Mouse (Mus musculus) hindbrain, embryonic 16.5 days (tissue): ENCODE measurements around the gene Cd164l2. TPM values are rescaled to one million over a fixed set of nuclear protein-coding genes. Genes with fewer than 3 reads are reported as not detected.

Experiments
- ATAC-seq: fragments of 200-750 bp; cut with Nextera tagmentation; 2 replicates; pipeline ENCODE4 v1.8.0; 2017; ENCODE audit warnings: moderate TSS enrichment, moderate library complexity
- H3K27ac ChIP-seq: fragments of 300-500 bp; sonication (generic); 2 replicates; pipeline ENCODE4 v1.5.1; 2014; ENCODE audit warnings: low read depth, mild to moderate bottlenecking, control low read depth, low read length, moderate library complexity
- H3K27me3 ChIP-seq: fragments of 300-500 bp; sonication (generic); replicated peaks from 2 replicates; pipeline ENCODE4 v1.6.1; 2014; ENCODE audit warnings: low read length; ENCODE audit not compliant: control insufficient read depth, insufficient read depth
- H3K36me3 ChIP-seq: fragments of 300-500 bp; sonication (generic); 2 replicates; pipeline ENCODE4 v1.6.1; 2014; ENCODE audit warnings: mild to moderate bottlenecking, low read length, moderate library complexity, mixed read lengths; ENCODE audit not compliant: control insufficient read depth, insufficient read depth
- H3K4me1 ChIP-seq: fragments of 300-500 bp; sonication (generic); 2 replicates; pipeline ENCODE4 v1.6.1; 2014; ENCODE audit warnings: low read depth, low read length; ENCODE audit not compliant: control insufficient read depth, insufficient read depth
- H3K4me2 ChIP-seq: fragments of 300-500 bp; sonication (generic); 2 replicates; pipeline ENCODE4 v1.6.1; 2014; ENCODE audit warnings: mild to moderate bottlenecking, low read length, control low read depth, moderate library complexity
- H3K4me3 ChIP-seq: fragments of 300-500 bp; sonication (generic); 2 replicates; pipeline ENCODE4 v1.5.1; 2014; ENCODE audit warnings: mild to moderate bottlenecking, low read length, control low read depth, moderate library complexity
- H3K9ac ChIP-seq: fragments of 300-500 bp; sonication (generic); 2 replicates; pipeline ENCODE4 v1.6.1; 2014; ENCODE audit warnings: low read depth, mild to moderate bottlenecking, control low read depth, low read length, moderate library complexity
- H3K9me3 ChIP-seq: fragments of 300-500 bp; sonication (generic); 2 replicates; pipeline ENCODE4 v1.6.1; 2014; ENCODE audit warnings: mild to moderate bottlenecking, low read length, moderate library complexity; ENCODE audit not compliant: control insufficient read depth
- WGBS: fragments of 180-500 bp; shearing (Covaris S2); extraction: QIAGEN DNeasy Blood & Tissue Kit; methylation state at CpG from one replicate; pipeline ENCODE4 v1.1.7; 2014; 5-methylcytosine and 5-hydroxymethylcytosine counted together
- polyA plus RNA-seq: library from polyadenylated mRNA; unstranded; fragments of >200 nt; fragmentation: Nextera tagmentation; extraction: Ambion mirVana; gene quantifications from 2 replicates; pipeline ENCODE4 v1.2.1, GENCODE M21; 2015

The Cd164l2 gene
- polyA plus RNA-seq, 1 experiment from 2014 or later: 8.3 TPM

GRCm38 (mm10) chr4:133199743-133200142, 12.2 kb upstream of the Cd164l2 start:
- Histone ChIP-seq H3K27ac (no peak overlapping the region), H3K4me1 (peaks cover 54% of the 10 kb centered on the region), H3K4me3 (no peak overlapping the region), H3K9me3 (no peaks in the 10 kb centered on the region), H3K9ac (no peak overlapping the region), H3K27me3 (no peaks in the 10 kb centered on the region), H3K36me3 (peaks cover 8% of the 10 kb centered on the region; the same call in 1 of the 2 replicates), H3K4me2 (no peak overlapping the region)
- ATAC-seq: no peak
- 76% methylated on average over 6 of the region's 6 CpGs for WGBS

- H3K36me3 ChIP-seq: peaks cover 8% of the 10 kb centered on the region; the same call in 1 of the 2 replicates
- H3K4me3 ChIP-seq: no peak overlapping the region
- H3K9me3 ChIP-seq: no peaks in the 10 kb centered on the region
- H3K27ac ChIP-seq: peak overlapping the region; percentile 32
- no peak for ATAC-seq
- peaks cover 55% of the 10 kb centered on the region for H3K4me1 ChIP-seq
- peak overlapping the region; percentile 28; the same call in 1 of the 2 replicates for H3K9ac ChIP-seq
- no peaks in the 10 kb centered on the region for H3K27me3 ChIP-seq
- H3K4me2 ChIP-seq: no peak overlapping the region
- WGBS: 31% methylated on average over 21 of the region's 21 CpGs
These were observed 11.6 kb upstream of the Cd164l2 start for GRCm38 (mm10) chr4:133200343-133200742.

GRCm38 (mm10) chr4:133201006-133201771, 10.7 kb upstream of the Cd164l2 start:
- Histone ChIP-seq H3K27me3 (no peaks in the 10 kb centered on the region), H3K27ac (peak overlapping the region; percentile 52), H3K9ac (no peak overlapping the region), H3K36me3 (0 out of 2 replicates have a peak, but pooled peaks cover 3% of the 10 kb centered on the region), H3K9me3 (no peaks in the 10 kb centered on the region), H3K4me2 (no peak overlapping the region), H3K4me3 (no peak overlapping the region), H3K4me1 (peaks cover 54% of the 10 kb centered on the region)
- ATAC-seq: no peak; the same call in 1 of the 2 replicates
- WGBS: 66% methylated on average over 8 of the region's 8 CpGs

DNA sequence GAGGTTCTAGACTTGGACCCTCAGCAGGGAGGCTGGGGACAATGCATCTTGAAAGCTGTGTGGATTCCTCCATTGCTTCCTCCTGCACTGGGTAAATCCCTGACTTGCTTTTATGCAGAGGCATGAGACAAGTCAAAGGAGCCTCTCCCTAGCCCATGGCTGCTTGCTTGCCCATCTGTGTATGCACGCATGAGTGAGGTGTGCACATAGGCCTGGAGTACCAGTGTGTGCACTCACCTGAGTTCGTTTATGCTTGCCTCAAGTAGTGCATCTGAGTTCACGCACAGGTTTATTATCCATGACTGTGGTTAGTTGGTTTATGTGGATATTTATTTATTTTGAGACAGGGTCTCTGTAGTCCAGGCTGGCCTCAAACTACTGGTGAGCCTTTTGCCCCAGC, 9.7 kb upstream of the Cd164l2 start:
- H3K4me3 ChIP-seq: no peak overlapping the region
- H3K27ac ChIP-seq: no peak overlapping the region
- H3K9ac ChIP-seq: no peak overlapping the region
- no peak overlapping the region for H3K4me2 ChIP-seq
- no peak for ATAC-seq
- 95% methylated on average over 3 of the region's 3 CpGs for WGBS
- peaks cover 43% of the 10 kb centered on the region for H3K4me1 ChIP-seq
- H3K9me3 ChIP-seq: no peaks in the 10 kb centered on the region
- H3K27me3 ChIP-seq: no peaks in the 10 kb centered on the region
- H3K36me3 ChIP-seq: no peaks in the 10 kb centered on the region

GRCm38 (mm10) chr4:133203591-133203990, 8.3 kb upstream of the Cd164l2 start:
- 71% methylated on average over 3 of the region's 3 CpGs for WGBS
- no peaks in the 10 kb centered on the region for H3K36me3 ChIP-seq
- no peaks in the 10 kb centered on the region for H3K9me3 ChIP-seq
- H3K4me2 ChIP-seq: no peak overlapping the region
- H3K4me1 ChIP-seq: peaks cover 30% of the 10 kb centered on the region
- no peak for ATAC-seq
- no peaks in the 10 kb centered on the region for H3K27me3 ChIP-seq
- no peak overlapping the region for H3K27ac ChIP-seq
- no peak overlapping the region for H3K9ac ChIP-seq
- no peak overlapping the region for H3K4me3 ChIP-seq

DNA sequence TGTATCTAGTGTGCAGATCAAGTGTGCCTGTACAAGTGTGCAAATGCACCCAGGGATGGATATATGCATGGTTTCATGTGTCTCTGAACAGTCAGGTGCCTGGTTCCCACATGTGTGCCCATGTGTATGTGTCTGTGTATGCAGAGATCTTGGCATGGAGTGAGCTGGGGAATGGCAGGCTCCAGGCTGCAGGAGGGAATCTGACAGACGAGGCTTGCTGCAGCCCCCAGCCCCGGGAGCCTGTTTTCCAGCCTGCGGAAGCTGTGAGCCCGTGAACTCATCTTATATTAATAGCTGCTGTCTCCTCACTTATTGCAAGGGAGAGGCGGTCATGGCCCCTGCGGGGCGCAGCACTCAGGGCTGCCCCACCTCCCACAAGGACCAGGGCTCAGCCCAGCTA, 7.6 kb upstream of the Cd164l2 start:
- H3K36me3 ChIP-seq: no peaks in the 10 kb centered on the region
- peak overlapping the region; percentile 55; the same call in 1 of the 2 replicates for H3K27ac ChIP-seq
- no peak overlapping the region for H3K4me2 ChIP-seq
- WGBS: 33% methylated on average over 7 of the region's 7 CpGs
- H3K27me3 ChIP-seq: no peaks in the 10 kb centered on the region
- H3K4me3 ChIP-seq: no peak overlapping the region
- peaks cover 23% of the 10 kb centered on the region for H3K4me1 ChIP-seq
- H3K9ac ChIP-seq: peak overlapping the region; percentile 23
- H3K9me3 ChIP-seq: no peaks in the 10 kb centered on the region
- no peak for ATAC-seq

- no peaks in the 10 kb centered on the region for H3K36me3 ChIP-seq
- peaks cover 14% of the 10 kb centered on the region for H3K4me1 ChIP-seq
- H3K9ac ChIP-seq: no peak overlapping the region
- H3K27ac ChIP-seq: no peak overlapping the region
- H3K4me3 ChIP-seq: no peak overlapping the region
- peaks cover 10% of the 10 kb centered on the region; the same call in 1 of the 2 replicates for H3K27me3 ChIP-seq
- ATAC-seq: no peak
- WGBS: 4% methylated on average over 11 of the region's 11 CpGs
- no peak overlapping the region for H3K4me2 ChIP-seq
- no peaks in the 10 kb centered on the region for H3K9me3 ChIP-seq
These were observed 2.6 kb upstream of the Cd164l2 start for GRCm38 (mm10) chr4:133209366-133209765.

DNA sequence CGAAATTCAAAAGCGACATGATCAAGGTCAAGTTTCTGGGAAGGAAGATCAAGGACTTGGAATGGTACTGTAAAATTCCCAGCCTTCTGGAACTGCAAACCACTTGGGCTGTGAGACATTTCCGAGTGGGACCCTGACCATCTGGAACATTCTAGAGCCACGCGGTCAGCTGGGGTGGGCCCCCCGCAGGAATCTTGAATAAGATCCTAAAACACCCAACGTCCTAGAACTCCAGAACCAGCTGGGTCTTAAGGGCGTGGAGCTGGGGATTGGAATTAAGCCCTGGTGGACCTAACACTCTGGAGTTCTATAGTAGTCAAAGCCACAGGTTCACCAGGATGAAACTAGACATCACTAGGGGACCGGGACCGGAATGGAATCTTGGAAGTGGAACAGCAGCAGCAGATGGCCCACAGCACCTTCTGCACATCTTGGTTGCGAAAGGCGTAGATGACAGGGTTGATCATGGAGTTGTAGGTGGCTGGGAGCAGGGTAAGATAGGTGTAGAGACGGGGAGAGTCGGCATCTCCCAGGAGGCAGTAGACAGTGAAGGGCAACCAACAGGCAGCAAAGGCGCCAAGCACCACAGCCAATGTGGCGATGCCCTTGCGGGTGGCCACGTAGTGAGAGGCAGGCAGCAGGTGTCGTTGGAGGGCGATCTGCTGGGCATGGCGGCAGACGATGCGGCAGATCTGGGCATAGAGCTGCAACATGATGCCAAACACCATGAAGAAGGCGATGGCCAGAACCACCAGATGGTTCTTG, 1.7 kb upstream of the Cd164l2 start:
- Histone ChIP-seq H3K4me1 (peaks cover 9% of the 10 kb centered on the region), H3K27ac (no peak overlapping the region), H3K4me3 (no peak overlapping the region), H3K9ac (no peak overlapping the region), H3K27me3 (peaks cover 11% of the 10 kb centered on the region; the same call in 1 of the 2 replicates), H3K4me2 (no peak overlapping the region), H3K36me3 (no peaks in the 10 kb centered on the region), H3K9me3 (no peaks in the 10 kb centered on the region)
- 89% methylated on average over 24 of the region's 24 CpGs for WGBS
- no peak for ATAC-seq

DNA sequence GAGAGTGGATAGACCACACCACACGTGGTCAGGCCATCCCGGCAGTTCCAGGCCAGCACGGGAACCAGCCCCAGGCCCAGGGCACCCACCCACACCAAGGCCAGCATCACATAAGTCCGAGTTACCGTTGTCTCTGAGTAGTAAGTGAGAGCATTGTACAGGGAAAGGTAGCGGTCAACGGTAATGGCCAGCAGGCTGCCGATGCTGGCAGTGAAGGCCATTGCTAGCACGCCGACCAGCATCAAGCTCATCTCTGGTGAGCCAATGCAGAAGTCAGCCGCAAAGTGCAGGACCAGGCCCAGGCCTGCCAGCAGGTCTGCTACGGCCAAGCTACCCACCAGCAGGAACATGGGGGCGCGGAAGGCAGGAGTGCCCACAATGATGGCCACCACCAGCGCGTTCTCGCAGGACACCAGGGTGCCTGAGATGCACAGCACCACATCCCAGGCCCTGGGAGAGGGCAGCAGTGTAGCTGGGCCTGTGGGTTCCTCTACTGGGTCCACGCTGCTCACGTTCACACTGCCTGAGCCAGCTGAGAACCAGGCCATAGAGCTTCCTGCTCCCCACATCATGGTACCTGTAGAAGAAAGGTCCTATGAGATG, 1.0 kb upstream of the Cd164l2 start:
- 94% methylated on average over 19 of the region's 19 CpGs for WGBS
- H3K9ac ChIP-seq: no peak overlapping the region
- H3K4me1 ChIP-seq: peaks cover 9% of the 10 kb centered on the region
- no peaks in the 10 kb centered on the region for H3K9me3 ChIP-seq
- H3K4me3 ChIP-seq: no peak overlapping the region
- ATAC-seq: no peak
- H3K27me3 ChIP-seq: peaks cover 11% of the 10 kb centered on the region; the same call in 1 of the 2 replicates
- H3K27ac ChIP-seq: no peak overlapping the region
- H3K4me2 ChIP-seq: no peak overlapping the region
- no peaks in the 10 kb centered on the region for H3K36me3 ChIP-seq
